Mouse (Mus musculus): Measurements from ENCODE around the gene Epb41l2.
A peak's percentile ranks its signal among the peaks of the same experiment; 100 is the strongest.

The Epb41l2 gene

GRCm38 (mm10) chr10:25359208-25359958 lies at the start of gene Epb41l2:
Epb41l2 (plus strand) TSS chr10:25359798.
- peak; percentile 82 to 90 for DNase-seq (ENCODE audit: low spot score in 2 of 2)

- DNase-seq (ENCODE audit: low spot score in 2 of 2), result no peak
These were observed 49.6 kb upstream of the Epb41l2 start for GRCm38 (mm10) chr10:25309996-25310395.

GRCm38 (mm10) chr10:25310736-25311135 lies 48.9 kb upstream of the Epb41l2 start:
- DNase-seq (ENCODE audit: low spot score in 2 of 2), result no peak

GRCm38 (mm10) chr10:25311554-25312212 lies 47.9 kb upstream of the Epb41l2 start:
- no peak for DNase-seq (ENCODE audit: low spot score in 2 of 2)

- no peak for DNase-seq (ENCODE audit: low spot score in 2 of 2)
These were observed 45.6 kb upstream of the Epb41l2 start for GRCm38 (mm10) chr10:25313856-25314584.

GRCm38 (mm10) chr10:25317665-25318064 lies 41.9 kb upstream of the Epb41l2 start:
- no peak for DNase-seq (ENCODE audit: low spot score in 2 of 2)

DNA sequence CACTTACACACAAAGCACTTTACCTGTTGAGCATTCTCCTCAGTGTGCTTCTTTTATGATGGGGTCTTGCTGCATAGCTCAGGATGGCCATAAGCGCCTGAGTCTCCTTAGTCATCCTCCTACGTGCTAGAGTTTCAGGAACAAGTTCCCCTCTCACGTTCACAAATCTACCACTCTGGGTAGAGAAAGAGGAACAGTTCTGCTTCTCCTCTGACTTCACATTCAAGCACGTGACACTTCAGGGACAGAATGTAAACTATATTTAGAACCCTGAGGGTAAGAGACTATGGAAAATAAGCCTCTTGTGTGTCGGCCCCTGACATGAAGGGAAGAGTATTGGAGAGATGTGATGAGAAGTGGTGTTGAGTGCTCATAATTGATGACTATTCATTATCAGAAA lies 41.2 kb upstream of the Epb41l2 start:
- DNase-seq (ENCODE audit: low spot score in 2 of 2), result no peak

DNA sequence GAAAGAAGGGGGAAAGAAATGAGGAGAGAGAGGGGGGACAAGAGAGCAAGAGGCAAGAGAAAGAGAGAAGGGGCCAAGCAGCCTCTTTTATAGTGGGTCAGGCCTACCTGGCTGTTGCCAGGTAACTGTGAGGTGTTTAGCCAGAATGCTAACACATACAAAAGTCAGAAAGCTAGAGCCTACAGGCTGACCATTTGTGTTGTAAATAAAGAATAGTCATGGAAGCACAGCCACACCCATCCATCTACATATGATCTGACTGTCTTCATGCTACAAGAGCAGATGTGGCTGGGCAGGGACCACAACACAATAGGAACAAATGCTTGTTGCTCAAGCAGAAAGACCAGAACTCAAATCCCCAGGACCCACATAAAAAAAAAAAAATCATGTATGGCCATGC lies 40.1 kb upstream of the Epb41l2 start:
- no peak for DNase-seq (ENCODE audit: low spot score in 2 of 2)

GRCm38 (mm10) chr10:25321198-25321597 lies 38.4 kb upstream of the Epb41l2 start:
- no peak for DNase-seq (ENCODE audit: low spot score in 2 of 2)

DNA sequence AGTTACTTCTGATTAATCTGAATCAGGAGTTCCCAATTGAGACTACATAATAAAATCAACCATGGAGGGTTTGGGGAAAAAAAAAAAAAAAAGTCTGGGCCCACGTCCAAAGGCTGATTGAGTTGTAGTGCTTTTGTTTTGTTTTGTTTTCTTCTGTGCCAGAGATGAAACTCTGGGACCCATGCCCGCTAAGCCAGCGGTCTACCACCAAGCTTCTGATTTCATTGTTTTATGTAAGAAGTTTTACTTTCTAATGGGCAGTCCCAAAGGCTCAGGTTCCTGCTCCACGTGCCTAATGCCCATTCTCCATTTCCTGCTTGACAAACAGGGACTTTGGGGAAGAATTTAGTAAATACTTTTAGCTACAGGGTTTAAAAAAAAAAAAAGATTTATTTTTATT lies 33.9 kb upstream of the Epb41l2 start:
- no peak for DNase-seq (ENCODE audit: low spot score in 2 of 2)

GRCm38 (mm10) chr10:25327511-25327910 lies 32.1 kb upstream of the Epb41l2 start:
- DNase-seq (ENCODE audit: low spot score in 2 of 2), result no peak

GRCm38 (mm10) chr10:25330094-25330493 lies 29.5 kb upstream of the Epb41l2 start:
- DNase-seq (ENCODE audit: low spot score in 2 of 2), result no peak

GRCm38 (mm10) chr10:25331321-25332049 lies 28.1 kb upstream of the Epb41l2 start:
- no peak for DNase-seq (ENCODE audit: low spot score in 2 of 2)

DNA sequence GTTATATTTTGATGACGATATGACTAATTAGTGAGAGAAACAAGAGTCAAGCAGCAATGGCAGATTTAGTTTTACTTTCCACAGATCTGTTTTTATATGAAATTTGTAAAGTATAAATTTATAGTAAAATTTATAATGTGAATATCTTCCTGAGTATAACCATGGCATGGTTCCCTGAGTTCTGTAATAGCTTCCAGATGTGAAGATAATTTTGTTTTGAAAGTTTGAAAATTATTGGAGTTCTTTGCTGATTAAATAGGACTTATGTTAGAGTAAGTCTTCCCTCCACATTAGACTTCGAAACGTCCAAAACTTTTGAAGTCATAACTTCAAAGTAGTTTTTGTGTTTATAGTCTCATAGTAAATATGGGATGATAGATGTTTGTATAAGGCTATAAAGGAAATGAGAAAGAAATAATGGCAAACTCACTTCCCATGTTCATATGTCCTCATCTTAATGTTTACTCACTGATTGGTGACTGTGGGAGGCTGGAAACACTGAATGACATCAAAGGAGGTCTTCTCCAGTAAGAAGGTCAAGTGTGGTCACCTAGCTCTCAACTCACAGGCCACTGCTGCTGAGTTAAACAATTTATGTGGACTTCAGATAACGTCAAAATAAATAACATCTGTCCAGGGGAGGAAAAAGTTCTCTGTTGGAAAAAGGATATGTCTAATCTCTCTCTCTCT lies 26.1 kb upstream of the Epb41l2 start:
- no peak for DNase-seq (ENCODE audit: low spot score in 2 of 2)

DNA sequence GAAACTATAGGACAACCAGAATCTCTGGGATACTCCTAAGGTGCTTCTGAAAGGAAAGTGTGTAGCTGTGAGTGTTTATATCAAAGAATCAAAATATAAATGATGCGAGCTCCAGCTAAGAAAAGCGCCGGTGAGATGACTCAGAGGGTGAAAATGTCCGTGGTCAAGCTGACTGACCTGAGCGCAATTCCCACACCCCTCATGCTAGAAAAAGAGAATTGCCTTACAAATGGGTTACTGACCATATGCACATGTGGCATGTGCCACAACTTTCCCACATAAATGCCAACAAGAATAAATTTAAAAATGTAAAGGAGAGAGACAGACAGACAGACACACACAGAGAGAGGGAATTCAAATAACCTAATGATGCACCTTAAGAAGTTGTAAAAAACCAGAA lies 18.9 kb upstream of the Epb41l2 start:
- no peak for DNase-seq (ENCODE audit: low spot score in 2 of 2)

DNA sequence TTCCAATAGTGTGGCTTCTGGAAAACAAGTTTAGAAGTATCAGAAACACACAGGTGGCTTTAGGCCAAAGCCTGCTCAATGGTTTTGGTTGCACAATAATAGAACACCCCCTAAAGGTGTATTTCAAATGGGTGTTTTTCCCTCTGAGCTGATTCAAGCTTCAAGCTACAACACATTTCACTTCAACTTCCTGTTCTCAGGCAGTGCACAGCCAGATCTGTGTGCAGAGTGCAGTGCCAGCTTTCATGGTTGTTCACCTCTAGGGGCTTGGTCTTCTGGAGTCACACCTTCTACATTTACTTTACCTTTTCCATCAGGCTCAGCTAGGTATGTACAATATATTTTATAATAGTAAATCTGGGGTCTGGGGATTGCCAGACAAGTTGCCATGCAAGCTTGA lies 16.8 kb upstream of the Epb41l2 start:
- DNase-seq (ENCODE audit: low spot score in 2 of 2), result no peak

- DNase-seq (ENCODE audit: low spot score in 2 of 2), result no peak
These were observed 5.7 kb upstream of the Epb41l2 start for GRCm38 (mm10) chr10:25353941-25354340.

DNA sequence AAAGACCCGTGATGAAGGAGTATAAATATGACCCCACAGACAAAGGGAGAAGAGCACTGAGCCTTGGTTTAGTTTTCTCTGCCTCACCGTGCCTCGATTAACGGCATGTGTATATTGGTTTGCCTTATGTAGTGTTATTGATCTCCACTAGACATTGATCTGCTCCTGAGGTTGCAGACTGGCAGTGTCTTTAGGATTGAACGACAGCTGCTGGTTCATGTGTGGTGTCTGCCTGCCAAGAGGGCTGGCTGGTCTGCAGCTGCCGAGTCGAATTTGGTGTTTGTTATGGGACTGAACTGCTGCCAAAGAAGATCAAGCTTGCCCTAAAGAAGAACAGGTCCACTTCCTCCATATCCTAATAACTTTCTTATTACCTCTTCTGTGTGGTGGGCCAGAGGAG lies 5.2 kb upstream of the Epb41l2 start:
- DNase-seq (ENCODE audit: low spot score in 2 of 2), result no peak

DNA sequence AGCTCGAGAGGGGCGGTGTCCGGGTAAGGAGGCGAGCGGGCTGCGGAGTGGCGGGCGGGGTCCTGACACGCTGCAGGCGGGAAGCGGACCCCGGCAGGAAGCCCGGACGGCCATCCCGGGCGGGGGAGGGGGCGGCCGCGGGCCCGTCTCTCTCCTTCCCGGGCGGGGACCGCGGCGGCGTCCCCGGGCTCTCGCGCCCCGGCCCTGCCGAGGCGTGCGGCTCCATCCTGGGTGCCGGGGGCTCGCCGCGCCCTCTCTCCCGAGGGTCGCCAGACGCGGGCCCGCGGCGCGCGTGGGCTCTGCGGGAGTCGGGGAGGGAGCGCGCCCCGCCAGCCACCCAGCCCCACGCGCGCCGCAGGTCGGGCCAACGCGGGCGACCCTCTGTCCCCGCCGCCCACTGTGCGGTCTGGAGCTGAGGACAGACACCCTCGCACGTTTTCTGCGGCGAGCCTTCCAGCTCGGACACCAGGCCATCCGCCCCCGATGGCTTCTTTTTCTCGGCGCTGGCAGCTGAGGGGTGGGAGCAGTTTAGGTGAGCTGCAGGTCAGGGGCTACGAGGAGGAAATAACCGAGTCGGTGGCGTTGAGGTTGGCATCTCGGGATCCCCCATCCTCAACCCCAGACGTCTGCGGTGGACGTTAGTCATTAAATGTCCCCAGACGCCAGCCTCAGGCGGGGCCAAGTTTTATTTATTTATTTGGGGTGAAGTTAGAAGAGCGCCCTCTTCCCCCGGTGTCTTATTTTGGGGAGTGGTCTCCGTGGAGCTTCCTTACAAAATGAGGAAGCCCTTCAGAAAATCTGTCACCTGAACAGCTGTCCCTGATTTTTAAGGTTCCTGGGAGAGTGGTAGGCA lies 587 bp downstream of the Epb41l2 start:
- peak in 1 of 2 experiments; percentile 26 for DNase-seq (ENCODE audit: low spot score in 2 of 2)

DNA sequence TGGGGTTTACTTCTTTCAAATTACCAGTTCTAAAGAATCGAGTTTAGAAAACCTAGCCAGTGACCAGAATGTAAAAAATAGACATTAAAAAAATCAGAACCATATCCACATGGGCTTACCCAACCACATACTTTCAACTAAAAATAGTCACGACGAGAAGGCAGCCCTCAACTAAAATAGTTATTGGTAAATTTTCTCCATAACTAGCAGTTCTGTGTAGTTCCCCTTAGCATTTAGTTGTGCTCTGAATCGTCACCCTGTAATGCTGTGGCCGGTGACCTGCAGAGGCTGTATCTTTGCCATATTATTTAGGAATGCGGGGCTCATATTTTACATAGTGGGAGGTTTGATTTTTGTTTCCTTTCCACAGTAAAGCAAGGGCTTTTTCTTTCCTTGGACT lies 2.6 kb downstream of the Epb41l2 start:
- DNase-seq (ENCODE audit: low spot score in 2 of 2), result no peak

DNA sequence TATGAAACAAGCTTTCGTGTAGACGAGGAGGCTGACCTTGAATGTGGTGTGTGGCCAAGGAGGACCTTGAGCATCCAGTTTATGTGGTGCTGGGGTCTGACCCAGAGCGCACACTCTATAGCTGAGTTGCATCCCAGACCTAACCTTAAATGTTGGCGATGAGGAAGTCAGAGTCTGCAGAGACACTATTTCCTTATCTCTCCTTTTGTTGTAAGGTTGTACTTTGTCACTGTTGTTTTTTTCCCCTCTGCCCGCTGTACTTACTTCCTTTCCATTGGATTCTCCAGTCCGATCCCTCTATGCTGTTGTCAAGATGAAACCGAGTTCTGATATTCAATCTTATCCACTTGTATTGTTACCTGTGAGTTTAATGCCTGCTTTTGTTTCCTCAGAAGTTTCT lies 5.6 kb downstream of the Epb41l2 start:
- DNase-seq (ENCODE audit: low spot score in 2 of 2), result no peak
